Mouse (Mus musculus): ENCODE results near the gene Gba.

DNA sequence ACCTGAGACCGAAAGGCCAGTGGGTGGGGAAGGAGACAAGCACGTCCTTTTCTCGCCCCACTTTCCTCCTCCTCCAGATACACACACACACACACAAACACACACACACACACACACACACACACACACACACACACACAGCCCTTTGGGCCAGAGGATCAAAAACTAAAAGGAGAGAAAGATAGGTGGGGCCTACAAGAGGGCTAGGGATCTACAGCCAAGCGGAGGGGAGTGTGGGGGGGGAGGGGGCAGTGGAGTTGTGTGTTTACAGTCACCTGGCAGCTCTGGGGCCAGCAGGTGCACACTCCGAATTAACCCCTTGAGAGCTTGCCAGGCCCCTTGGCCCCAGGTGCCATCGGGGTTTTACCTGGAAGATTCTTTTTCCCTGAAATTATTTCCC is 29.9 kb downstream of the Gba start:
- TF ChIP-seq CTCF (IDR thresholded peaks at IDR 0.05; ENCODE audit: insufficient read depth, low read depth, low read length) (no peak), POLR2A (IDR thresholded peaks at IDR 0.05; ENCODE audit: insufficient read depth, low read depth, low read length) (no peak)
